Mouse (Mus musculus) gastrocnemius, postnatal 4 days (tissue): ENCODE data around the gene Cacng3. TPM values are rescaled to one million over a fixed set of nuclear protein-coding genes. Genes with fewer than 3 reads are reported as not detected.

Experiments used
- DNase-seq, 2 experiments: peaks; one replicate each; pipeline ENCODE4 v3.0.0; 2021 to 2022; ENCODE audit warnings: low spot score in 2 of 2, mixed read lengths in 2 of 2
- total RNA-seq, 2 experiments: library from RNA; stranded (reverse); gene quantifications; 2 replicates each; pipeline ENCODE4 v1.2.3; 2021

The Cacng3 gene
- total RNA-seq, 2 experiments from 2014 or later = not detected

- DNase-seq = no peak
Observed at GRCm38 (mm10) chr7:122716299-122716698, 46.0 kb downstream of the Cacng3 start.

GRCm38 (mm10) chr7:122718540-122718939 is 48.2 kb downstream of the Cacng3 start:
- DNase-seq = no peak

GRCm38 (mm10) chr7:122723358-122723876 is 53.1 kb downstream of the Cacng3 start:
- no peak for DNase-seq

GRCm38 (mm10) chr7:122726376-122726775 is 56.1 kb downstream of the Cacng3 start:
- DNase-seq = no peak

- no peak for DNase-seq
Observed at GRCm38 (mm10) chr7:122728186-122728585, 57.9 kb downstream of the Cacng3 start.

- DNase-seq = no peak
Observed at GRCm38 (mm10) chr7:122728846-122729245, 58.6 kb downstream of the Cacng3 start.

GRCm38 (mm10) chr7:122735323-122735722 is 65.0 kb downstream of the Cacng3 start:
- DNase-seq = no peak

- DNase-seq = no peak
Observed at GRCm38 (mm10) chr7:122738541-122738940, 68.2 kb downstream of the Cacng3 start.

GRCm38 (mm10) chr7:122740663-122741062 is 70.4 kb downstream of the Cacng3 start:
- no peak for DNase-seq

GRCm38 (mm10) chr7:122755920-122756603 is 85.8 kb downstream of the Cacng3 start:
- no peak for DNase-seq

- DNase-seq = no peak
Observed at GRCm38 (mm10) chr7:122758645-122759044, 88.4 kb downstream of the Cacng3 start.

- DNase-seq = no peak
Observed at GRCm38 (mm10) chr7:122764506-122764905, 94.2 kb downstream of the Cacng3 start.

GRCm38 (mm10) chr7:122768292-122769020 is 98.2 kb downstream of the Cacng3 start:
- DNase-seq = no peak

- no peak for DNase-seq
Observed at GRCm38 (mm10) chr7:122779601-122780000, 109.3 kb downstream of the Cacng3 start.

- DNase-seq = no peak
Observed at GRCm38 (mm10) chr7:122789929-122790328, 119.6 kb downstream of the Cacng3 start.

GRCm38 (mm10) chr7:122793655-122794346 is 123.5 kb downstream of the Cacng3 start:
- no peak for DNase-seq

GRCm38 (mm10) chr7:122795140-122795539 is 124.8 kb downstream of the Cacng3 start:
- no peak for DNase-seq

- no peak for DNase-seq
Observed at GRCm38 (mm10) chr7:122800821-122801220, 130.5 kb downstream of the Cacng3 start.

GRCm38 (mm10) chr7:122803839-122804496 is 133.7 kb downstream of the Cacng3 start:
- peak; percentile 17 to 32 for DNase-seq

GRCm38 (mm10) chr7:122806531-122806930 is 136.2 kb downstream of the Cacng3 start:
- no peak for DNase-seq

- DNase-seq = no peak
Observed at GRCm38 (mm10) chr7:122813724-122814123, 143.4 kb downstream of the Cacng3 start.
